Comparison of ENCODE assay signal across 8 mouse cellular contexts in genomic region chr8:120126357-120127161, GRCm38 (mm10). TPM values are rescaled to one million over a fixed set of nuclear protein-coding genes. Genes with fewer than 3 reads are reported as not detected.
DNase-seq lines count a peak whose midpoint lies in the region; ATAC-seq lines count a peak whose summit lies in the region.

No protein-coding gene starts in this region.

- no peak overlapping the region for H3K9ac ChIP-seq in kidney, embryonic 14.5 days (ENCODE audit: low read depth, low read length)

- peak; percentile 45 for DNase-seq in cerebellum, adult 9-11 months
- no peak for DNase-seq in cerebellum, postnatal 4 days (ENCODE audit: low spot score in 2 of 2)
- peak; percentile 45 to 58 for DNase-seq in adrenal gland, postnatal 36 days
- peak; percentile 66 for DNase-seq in lung, postnatal 25 days (ENCODE audit: low spot score)
- no peak for DNase-seq in MN1 (ENCODE audit: low spot score)
- DNase-seq in spleen, adult 18-20 months, result no peak
- no peak for DNase-seq in ovary, postnatal 14 days (ENCODE audit: low spot score)

- H3K27me3 ChIP-seq in kidney, embryonic 14.5 days (ENCODE audit: control insufficient read depth, insufficient read depth, low read length), result no peaks in the 10 kb centered on the region

- H3K4me2 ChIP-seq in kidney, embryonic 14.5 days (replicated peaks; ENCODE audit: low read depth, low read length), result no peak overlapping the region

- WGBS in kidney, embryonic 14.5 days, result 28% methylated on average over 14 of the region's 14 CpGs

- peaks cover 8% of the 10 kb centered on the region; the same call in 1 of the 2 replicates for H3K4me1 ChIP-seq in kidney, embryonic 14.5 days (ENCODE audit: control insufficient read depth, insufficient read depth, low read length)

- no peaks in the 10 kb centered on the region; the same call in 1 of the 2 replicates for H3K9me3 ChIP-seq in kidney, embryonic 14.5 days (ENCODE audit: control insufficient read depth, low read length)

- H3K36me3 ChIP-seq in kidney, embryonic 14.5 days (ENCODE audit: control insufficient read depth, insufficient read depth, low read length), result no peaks in the 10 kb centered on the region

- ATAC-seq in kidney, embryonic 14.5 days (ENCODE audit: low FRiP score, low TSS enrichment), result peak; percentile 28; the same call in 1 of the 2 replicates

- peak overlapping the region; percentile 45; the same call in 1 of the 2 replicates for H3K27ac ChIP-seq in kidney, embryonic 14.5 days (ENCODE audit: low read depth, low read length)

- H3K4me3 ChIP-seq in kidney, embryonic 14.5 days (ENCODE audit: low read length), result no peak overlapping the region

RNA-seq across cellular contexts. Expression of gene 6430548M08Rik, which starts 12.6 kb away (rescaled TPM):
- total RNA-seq in adrenal gland, postnatal 36 days (2021), result 100 to 1,000 TPM in 1 of 2 experiments, 10 to 100 TPM in 1; 77.7 to 152 TPM
- polyA plus RNA-seq in kidney, embryonic 14.5 days (2014; fragmentation: Nextera tagmentation; extraction: Ambion mirVana), result 2.4 and 3.9 TPM in 2 replicates

RNA-seq across cellular contexts. Expression of gene Zdhhc7, which starts 25.3 kb away (rescaled TPM):
- total RNA-seq in adrenal gland, postnatal 36 days (2021), result 10 to 100 TPM; 40.3 to 55.6 TPM
- polyA plus RNA-seq in kidney, embryonic 14.5 days (2014; fragmentation: Nextera tagmentation; extraction: Ambion mirVana), result 20.4 and 31.0 TPM in 2 replicates

RNA-seq across cellular contexts. Expression of gene Fam92b, which starts 50.7 kb away (rescaled TPM):
- 1 to 10 TPM in 1 of 2 experiments, under 1 TPM in 1; 0.53 to 1.2 TPM for total RNA-seq in adrenal gland, postnatal 36 days (2021)
- polyA plus RNA-seq in kidney, embryonic 14.5 days (2014; fragmentation: Nextera tagmentation; extraction: Ambion mirVana), result 0.24 TPM in 1 of 2 replicates, not detected in the other

Comparison
In these comparisons a context has a peak if more than half of its experiments do, and no peak if none do; other contexts are left out.
1. DNase-seq: peak in cerebellum, adult 9-11 months (single experiment), adrenal gland, postnatal 36 days (2 of 2) and lung, postnatal 25 days (single experiment); none in cerebellum, postnatal 4 days (0 of 2), MN1 (single experiment), spleen, adult 18-20 months (0 of 2) and ovary, postnatal 14 days (single experiment).